Mouse (Mus musculus): ENCODE measurements around the gene Cdk10.
"Not testable (repeated sequence)": the region's sequence is repeated elsewhere in the genome, so short reads cannot be mapped to it uniquely, and the experiment has no call there.

Cdk10 gene

DNA sequence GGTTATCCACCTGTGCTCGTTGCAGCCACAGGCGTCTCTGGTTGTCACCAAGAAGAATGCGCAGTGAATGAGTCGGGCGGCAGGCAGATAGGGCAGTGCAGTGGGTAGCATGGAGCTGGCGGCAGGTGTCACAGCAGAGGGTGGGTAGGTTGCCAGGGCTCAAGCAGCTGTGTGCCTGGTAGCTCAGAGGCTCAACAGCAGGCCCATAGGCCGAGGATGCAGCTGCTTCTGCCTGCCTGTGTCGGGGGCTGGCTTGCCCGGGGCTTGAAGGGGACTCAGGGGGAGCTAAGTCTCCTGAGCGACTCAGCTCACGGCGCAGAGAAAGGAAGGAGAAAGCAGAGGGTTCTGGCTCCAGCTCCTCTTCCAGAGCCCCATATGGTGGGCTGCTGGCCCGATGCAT, 8.7 kb downstream of the Cdk10 start:
- DNase-seq (ENCODE audit: low spot score in 2 of 2), result no peak

DNA sequence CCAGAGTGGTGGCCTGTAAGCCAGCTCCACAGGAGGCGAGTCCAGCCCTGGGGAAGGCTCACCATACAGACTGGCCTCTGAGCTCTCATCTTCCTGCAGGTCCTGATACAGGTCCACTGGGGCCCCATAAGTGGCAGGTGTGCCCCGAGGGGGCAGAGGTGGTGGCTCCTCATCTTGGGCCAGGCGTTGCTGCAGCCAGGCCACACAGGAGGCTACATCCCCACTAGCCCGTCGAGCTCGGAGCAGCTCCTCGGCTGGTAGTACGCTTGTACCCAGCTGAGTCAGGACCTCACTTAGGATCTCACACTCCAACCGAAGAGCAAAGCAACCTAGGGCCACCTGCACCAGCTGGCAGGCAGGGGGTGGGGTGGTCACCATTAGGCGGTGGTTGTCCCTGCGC, 9.1 kb downstream of the Cdk10 start:
- DNase-seq (ENCODE audit: low spot score in 2 of 2), result no peak

DNA sequence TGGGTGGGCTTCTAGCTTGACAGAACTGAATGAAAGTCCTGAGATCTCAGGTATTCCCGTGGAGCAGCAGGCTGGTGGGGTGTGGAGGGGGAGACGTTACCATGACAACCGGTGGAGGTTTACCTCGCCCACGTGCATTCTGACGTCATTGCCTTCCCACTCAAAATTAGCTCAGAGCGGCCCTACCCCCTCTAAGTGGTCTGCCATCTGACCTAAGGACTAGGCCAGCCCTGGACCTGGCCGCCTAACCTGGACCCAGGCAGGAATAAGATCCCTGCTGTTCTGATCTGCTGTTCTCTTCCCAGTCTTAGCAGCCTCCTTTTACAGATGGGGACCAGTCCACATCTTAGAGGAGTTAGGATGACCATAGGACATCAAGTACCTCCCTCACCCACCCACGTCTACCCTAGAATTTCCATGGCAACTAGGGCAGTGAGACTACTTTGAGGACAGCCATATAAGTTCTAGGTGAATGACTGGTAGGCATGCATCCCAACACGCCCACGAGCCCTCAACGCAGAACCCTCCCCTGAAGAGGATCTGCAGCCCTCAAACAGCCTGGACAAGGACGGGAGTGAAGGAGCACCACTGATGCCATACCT, 10.4 kb downstream of the Cdk10 start:
- DNase-seq (ENCODE audit: low spot score in 2 of 2), result no peak

DNA sequence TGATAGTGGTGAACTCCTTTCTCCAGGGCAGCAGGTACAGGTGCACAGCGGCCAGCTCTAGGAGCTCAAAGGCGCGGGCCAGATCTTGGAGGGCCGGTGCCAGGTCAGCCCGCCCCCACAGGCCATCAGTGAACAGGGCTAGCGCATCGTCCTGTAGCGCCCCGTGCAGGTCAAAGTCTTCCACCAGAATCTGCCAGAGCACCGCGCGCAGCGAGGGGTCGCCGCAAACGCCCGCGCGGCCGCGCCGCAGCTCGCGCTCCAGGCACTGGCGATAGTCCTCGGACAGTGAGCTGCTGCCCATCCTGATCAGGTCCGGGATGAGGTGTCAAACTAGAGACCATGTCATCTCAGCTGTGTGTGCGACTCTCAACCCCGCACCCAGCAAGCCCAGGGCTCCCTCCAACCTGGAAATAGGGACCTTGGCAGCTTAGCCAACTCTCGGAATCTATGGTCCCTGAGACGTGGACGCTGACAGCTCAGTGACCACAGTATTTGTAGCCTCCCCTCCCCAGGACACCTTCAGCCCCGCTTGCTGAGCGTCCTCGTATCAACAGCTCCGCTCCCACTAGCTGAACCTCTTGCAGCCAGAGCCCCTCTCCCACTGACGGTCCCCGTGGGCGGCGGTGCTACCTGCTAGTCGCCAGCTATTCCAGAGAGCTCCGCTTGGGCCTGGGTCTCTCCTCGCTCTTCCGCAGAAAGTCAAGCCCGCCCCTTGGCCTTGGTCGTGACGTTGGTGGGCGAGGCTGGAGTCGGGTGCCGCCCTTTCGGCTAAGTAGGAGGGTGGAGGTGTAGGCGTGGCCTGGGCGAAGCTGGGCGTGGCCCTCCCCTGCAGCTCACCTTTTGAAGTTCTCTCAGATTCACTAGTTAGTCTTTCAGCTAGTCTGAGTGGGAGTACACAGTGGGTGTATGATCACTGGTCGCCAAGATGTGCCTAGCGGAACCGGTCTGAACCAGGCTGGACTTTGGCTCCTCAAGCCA, 11.2 kb downstream of the Cdk10 start, which contains the start of gene Spata2l:
Gene Spata2l (minus strand): TSS at position 714 of the 978 bp plus-strand sequence.
- peak; percentile 88 to 89 for DNase-seq (ENCODE audit: low spot score in 2 of 2)

DNA sequence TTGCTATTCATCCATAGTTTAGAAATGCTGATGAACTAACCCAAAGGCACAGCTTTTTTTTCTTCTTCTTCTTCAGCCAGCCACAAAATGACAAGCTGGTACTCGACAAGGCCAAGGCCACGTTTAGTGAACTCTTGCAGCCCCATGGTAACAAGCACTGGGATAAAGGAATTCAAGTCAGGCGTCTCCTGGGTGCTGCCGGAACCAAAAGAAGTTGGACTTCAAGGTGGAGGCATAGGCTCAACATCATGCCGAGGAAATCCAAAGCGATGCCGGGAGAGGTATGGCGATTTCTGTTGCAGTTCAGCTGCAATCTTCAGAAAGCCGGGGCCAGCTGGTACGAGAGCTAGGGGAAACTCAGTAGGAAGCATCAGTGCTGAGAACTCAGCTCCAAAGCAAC, 14.8 kb downstream of the Cdk10 start:
- DNase-seq (ENCODE audit: low spot score in 2 of 2), result no peak

DNA sequence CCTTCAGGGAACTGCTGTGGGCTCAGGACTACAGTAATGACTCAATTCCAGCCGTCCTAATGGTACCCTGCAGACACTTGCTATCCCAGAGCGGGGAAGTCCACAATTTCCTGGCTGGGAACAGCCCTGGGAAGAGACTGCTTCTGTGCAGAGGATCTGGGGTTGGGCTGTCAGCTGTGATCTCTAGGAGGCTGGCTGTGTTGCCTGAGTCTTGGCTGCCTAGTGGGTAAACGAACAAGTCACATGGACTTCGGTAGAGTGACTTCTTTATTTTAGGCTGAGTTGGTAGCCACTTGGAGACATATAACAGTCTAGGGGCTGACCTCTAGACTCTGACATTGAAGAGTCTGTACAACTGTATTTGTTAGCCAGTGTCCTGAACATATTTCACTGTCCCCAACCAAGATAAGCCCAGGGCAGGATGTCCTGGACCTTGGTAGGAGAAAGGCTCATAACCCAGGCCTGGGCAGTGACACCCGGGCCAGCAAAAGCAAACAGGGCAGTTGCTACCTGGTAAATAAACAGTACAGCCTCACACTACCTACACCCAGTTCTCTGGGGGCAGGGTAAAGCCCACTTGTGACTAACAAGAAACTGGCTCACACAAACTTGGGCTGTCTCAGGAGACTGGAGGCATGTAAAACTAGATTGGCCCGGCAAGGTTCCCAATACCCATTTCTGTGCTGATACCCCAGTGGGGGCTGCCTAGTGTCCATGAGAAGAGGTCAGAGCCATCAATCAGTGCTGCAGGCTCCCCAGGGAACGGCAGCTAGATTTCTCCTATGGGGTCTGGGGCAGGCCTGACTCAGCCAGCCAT, 17.7 kb downstream of the Cdk10 start:
- no peak for DNase-seq (ENCODE audit: low spot score in 2 of 2)

DNA sequence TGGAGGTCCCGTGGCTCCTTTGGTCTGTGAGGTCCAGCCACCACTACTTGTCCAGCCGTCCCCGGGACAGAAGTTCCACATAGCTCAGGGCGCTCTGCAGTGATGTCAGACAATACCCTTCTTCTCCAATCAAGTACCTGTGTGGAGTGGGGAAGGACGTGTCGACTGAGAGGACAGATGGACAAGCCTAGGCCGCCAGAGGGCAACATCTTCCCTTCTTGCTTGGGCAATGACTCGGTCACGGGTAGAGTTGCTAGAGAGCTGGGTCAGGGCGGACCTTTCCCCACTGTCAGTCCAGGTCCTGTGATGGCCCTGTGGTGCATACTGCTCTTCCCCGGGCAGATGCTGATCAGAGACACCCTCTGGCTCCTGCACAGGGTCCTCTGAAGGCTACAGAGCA, 18.4 kb downstream of the Cdk10 start:
- no peak for DNase-seq (ENCODE audit: low spot score in 2 of 2)

DNA sequence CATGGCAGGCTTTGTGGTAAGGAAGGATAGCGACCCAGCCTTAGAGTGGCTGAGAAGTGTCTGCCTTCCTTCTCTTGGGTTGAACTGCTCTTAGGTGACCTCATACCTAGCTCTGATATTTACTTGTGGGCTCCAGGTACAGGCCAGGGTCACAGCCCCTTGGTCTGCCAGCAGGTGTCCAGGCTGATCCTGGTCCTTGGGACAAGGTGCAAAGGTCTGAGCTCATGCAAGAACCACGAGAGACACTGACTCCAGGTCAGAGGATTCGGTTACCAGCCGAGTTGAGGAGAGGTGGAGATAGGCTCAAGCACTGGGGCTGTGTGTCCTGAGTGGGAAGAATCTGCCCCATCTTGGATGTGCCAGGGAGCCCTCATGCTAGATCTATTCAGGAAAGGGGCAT, 19.7 kb downstream of the Cdk10 start:
- DNase-seq (ENCODE audit: low spot score in 2 of 2), result no peak

DNA sequence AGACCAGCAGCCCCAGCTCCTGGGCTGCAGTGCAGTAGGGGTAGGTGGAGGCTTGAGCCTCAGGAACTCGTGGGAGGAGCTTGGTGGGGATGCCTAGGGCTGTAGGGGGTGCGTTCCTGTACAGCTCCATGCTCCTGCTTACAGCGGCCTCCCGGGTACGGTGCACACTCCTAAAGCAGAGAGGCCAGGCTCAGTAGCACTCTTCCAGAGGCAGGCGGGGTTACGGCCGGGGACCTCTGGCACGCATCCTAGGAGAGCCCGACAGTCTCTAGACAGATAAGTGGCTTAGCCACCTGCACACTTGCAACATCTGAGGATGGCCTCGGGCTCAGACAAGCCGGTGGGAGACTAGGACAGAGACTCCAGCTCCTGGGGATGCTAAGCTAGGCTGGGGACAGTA, 20.9 kb downstream of the Cdk10 start:
- no peak for DNase-seq (ENCODE audit: low spot score in 2 of 2)

DNA sequence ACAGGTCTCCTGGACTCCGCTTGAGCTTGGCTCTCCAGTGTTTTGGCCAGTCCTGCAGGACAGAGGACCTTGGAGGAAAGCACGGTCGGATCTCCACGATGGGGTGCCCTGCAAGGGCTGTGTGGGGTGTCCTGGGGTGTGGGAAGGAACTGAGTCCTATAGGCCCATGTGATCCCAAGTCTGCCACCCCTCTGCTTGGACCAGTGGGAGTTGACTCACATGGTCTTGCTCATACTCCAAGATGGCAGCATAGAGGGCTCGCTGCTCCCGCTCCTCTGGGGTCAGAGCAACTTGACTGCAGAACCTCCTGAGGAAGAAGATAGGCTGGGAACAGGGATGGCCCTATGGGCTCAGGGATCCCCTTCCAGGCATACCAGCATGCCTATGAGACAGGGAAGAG, 23.1 kb downstream of the Cdk10 start:
- no peak for DNase-seq (ENCODE audit: low spot score in 2 of 2)

DNA sequence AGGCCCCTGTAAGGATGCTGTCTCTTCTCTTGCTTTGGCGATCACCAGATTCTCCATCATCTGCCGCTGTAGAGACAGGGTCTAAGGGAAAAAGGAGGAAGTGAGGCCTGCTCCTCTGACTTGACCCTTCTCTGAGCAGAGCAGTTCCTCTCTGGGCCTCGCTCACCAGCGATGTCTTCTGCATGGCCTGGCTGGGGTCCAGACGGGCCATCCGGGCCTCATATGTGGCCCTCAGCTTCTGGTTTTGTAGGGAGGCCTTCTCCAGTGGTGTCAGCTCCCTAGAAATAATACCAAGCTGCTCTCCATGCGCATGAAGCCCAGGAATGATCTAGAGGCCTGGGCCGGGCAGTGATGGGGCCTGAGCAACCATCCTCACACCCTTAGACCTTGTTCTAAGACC, 24.0 kb downstream of the Cdk10 start:
- DNase-seq (ENCODE audit: low spot score in 2 of 2), result no peak

DNA sequence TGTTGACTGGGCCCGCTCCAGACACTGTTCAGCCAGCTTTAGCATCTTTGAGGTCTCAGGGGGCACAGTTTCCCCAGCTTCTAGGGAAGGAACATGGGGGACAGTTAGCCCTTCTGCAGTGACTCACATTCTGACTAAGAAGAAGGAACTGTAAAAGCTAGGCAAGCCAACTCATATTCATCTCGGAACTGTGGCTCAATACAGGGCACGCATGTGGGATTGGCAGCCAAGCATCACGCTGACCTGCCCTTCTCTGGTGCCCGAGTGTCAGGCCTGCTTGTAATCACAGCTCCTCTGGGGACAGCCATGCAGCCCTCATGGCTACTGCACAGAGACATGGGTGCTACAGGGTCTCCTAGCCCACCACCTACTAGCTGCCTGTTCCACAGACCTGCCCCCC, 26.3 kb downstream of the Cdk10 start:
- DNase-seq (ENCODE audit: low spot score in 2 of 2), result no peak

DNA sequence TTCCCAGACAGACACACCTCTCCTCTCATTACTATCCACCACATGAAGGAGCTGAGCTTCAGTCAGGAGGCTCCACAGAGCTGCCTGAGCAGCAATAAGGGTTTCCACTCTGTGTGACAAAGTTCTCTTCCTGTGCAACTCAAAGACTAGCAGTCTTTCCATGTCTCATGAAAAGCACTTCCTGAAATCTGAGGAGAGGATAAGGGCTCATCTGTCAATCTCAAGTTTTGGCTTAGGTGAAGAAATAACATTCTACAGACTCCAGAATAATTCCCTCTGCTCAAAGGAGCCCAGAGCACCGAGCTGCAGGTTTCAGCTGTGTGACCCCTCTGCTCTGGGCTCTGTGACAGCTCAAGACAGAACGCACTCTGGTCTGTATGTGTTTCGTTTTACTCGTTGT, 28.3 kb downstream of the Cdk10 start:
- no peak for DNase-seq (ENCODE audit: low spot score in 2 of 2)

DNA sequence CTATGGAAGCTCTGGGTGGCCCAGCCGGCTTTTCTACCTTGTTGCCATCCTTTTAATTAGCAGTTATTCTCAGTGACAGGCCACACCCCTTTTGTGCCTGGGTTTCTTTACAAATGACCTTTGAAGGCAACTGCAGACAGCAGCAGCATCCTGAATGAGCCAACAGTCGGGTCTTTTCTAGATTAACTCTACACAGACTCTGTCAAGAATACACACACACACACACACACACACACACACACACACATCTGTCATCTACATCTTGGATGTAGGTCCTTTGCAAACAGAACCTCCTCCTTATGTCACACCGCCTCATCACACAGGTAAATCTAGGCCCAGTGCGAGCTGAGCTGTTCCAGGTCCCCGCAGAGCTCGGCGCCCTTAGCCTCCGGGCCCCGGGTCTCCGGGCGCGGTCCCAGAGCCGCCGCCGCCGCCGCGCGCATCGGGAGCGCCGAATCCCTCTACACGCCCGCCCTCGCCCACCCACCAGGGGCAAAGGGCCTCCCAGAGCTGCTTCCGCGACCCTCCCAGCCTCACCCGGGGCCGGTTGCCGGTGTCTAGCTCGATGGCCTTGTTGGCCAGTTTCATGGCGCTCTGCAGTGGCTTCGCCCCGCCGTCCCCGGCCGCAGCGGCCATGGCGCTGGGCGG, 28.9 kb downstream of the Cdk10 start:
- DNase-seq (ENCODE audit: low spot score in 2 of 2), result peak in 1 of 2 experiments; percentile 25

DNA sequence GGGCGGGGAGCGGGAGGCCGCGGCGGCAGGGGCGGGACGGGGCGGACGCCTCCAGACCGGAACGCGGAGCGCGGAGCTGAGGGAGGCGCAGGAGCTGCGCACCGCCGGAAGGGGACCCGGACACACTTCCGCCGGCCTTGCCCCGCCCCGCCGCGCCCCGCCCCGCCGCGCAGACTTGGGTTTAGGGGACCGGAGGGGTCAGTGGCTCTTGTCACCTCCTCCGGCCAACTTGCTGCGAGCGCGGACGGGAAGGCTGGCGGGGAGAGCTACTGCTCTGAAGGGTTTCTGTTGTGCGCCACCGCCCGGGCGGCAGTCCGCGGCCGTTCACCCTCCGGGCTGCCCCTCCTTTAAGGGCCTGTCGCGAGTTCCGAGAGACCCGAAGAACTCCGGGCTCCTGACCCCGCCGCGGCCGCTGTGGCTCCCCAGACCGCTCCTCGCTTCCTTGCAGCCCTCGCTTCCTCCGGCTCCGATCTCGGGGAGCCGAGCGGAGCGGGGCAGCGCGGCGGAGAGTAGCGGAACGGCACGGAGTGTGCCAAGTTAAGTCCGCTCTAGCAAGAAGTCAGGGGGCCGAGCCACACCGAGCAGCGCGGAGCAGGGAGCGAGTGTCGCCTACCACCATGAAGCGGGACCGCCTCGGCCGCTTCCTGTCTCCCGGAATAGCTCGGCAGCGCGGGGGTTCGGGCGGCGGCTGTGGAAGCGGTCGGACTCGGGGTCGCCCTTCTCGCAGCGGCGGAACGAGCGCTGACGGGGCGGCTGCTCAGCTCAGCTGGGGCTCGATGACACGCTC, 29.6 kb downstream of the Cdk10 start, which contains the start of the genes Zfp276 and Vps9d1:
Gene Zfp276 (plus strand): TSS at position 97 of the 787 bp plus-strand sequence.
Gene Vps9d1 (minus strand): TSS at position 250 of the 787 bp plus-strand sequence.
- DNase-seq (ENCODE audit: low spot score in 2 of 2), result peak; percentile 80

DNA sequence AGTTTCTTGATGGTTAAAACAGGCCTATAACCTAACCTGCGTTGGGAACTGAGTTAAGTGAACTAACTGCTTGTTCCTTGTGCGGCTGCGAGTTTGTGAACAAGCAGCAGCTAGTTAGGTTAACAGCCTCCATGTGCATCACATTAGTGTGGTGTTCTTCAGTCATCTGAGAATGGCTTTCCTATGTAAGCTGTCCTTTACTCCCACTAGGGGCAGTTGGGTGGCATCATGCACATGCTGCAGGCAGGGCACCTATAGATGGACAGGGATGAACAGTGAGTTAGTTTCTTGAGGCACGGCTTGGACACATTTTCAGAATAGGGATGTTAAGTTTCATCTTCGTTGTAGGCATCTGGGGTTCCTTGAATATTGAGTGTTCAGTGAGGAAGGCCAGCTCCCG, 30.5 kb downstream of the Cdk10 start:
- DNase-seq (ENCODE audit: low spot score in 2 of 2), result no peak

DNA sequence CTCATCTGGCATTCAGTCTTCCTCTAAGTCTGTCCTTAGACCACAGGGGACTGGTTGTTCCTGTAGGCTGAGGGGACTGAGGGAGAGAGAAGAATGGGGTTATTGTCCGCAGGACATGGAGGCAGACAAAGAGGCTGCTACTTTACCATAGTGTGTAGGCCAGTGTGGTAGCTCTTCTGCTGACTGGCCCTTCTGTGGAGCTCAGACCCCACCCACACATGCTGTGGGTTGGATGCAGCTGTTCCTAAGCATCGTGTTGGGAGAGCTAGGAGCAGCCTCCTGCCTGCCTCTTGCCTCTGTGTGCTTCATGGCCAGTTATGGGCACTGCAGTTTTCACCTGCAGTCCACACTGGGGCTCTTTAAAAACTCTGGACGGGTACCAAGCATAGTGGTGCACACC, 32.5 kb downstream of the Cdk10 start:
- no peak for DNase-seq (ENCODE audit: low spot score in 2 of 2)

DNA sequence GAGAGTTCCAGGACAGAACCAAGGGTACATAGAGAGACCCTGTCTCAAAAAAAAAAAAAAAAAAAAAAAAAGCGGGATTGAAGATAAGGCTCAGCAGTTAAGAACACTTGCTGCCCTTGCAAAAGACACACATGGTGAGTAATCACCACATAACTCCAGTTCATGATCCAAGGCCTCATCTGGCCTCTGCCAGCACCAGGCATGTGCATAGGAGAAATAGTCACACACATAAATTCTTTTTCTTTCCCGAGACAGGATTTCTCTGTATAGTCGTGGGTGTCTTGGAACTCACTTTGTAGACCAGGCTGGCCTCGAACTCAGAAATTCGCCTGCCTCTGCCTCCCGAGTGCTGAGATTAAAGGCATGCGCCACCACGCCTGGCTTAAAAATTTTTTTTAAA, 33.0 kb downstream of the Cdk10 start:
- DNase-seq (ENCODE audit: low spot score in 2 of 2), result not testable (repeated sequence)

DNA sequence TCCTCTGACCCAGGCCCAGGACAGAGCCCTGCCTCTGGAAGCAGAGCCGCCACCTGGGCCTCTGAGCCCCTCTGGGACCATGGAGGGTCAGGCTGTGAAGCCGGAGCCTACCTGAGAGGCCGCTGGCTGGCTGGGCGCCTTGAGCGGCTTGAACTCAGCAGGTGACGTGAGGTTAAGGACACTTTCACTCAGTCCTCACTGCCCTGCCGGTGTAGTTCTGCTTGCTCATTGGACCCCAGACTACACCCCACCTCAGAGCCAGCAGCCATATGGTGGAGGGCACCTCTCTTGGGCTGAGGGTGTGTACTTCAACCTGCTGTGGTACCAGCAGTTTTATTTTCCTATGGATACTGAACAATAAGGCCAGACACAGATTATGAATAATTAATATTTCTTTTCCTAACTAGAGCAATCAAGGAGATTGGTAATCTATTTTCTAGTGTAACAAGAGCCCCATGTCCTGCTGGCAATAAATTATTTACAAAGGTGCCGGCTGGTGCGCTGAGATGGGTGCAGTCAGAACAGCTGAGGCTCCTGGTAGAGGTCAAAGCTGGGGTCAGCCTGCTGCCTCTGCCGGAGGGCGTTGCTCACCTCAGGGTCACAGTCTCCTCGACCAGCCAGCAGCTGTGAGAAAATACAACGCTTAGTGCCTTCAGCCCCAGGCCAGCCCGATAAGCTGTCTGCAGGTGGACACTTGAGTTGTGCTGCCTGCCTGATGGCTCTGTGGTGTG, 43.4 kb downstream of the Cdk10 start:
- no peak for DNase-seq (ENCODE audit: low spot score in 2 of 2)

DNA sequence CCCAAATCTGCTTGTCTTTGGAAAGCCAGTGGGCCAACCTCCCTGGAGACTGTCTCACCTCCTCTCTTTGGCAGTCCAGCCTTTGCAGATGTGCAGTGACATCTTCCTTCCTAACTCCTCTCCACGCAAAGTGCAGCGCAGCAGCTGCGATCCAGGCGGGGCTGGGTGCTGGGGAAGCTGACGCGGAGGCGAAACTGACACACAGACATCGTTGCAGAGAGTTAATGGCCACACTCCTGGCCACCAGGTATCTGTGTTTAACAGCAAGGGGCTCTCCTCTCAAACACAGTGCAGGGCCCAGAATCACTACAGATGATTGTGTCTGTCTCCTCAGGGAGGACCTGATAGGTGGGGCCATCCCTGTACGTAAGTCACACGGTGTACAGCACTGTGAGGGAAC, 46.5 kb downstream of the Cdk10 start:
- no peak for DNase-seq (ENCODE audit: low spot score in 2 of 2)

Measured in spleen, postnatal 36 days (tissue).